Mouse (Mus musculus) liver, postnatal 0 days (tissue): ENCODE results near the gene Ttpal. TPM values are rescaled to one million over a fixed set of nuclear protein-coding genes. Genes with fewer than 3 reads are reported as not detected.

Experiments
- ATAC-seq: fragments of 200-750 bp; cut with Nextera tagmentation; 2 replicates; pipeline ENCODE4 v1.8.0; 2017; ENCODE audit warnings: mild to moderate bottlenecking, moderate library complexity
- DNase-seq: peaks from one replicate; pipeline ENCODE4 v3.0.0-alpha.2; 2016
- H3K27ac ChIP-seq: fragments of 300-500 bp; sonication (generic); 2 replicates; pipeline ENCODE4 v1.5.1; 2014; ENCODE audit warnings: antibody characterized with exemption, moderate library complexity, mild to moderate bottlenecking, low read depth
- H3K27me3 ChIP-seq: fragments of 300-500 bp; sonication (generic); 2 replicates; pipeline ENCODE4 v1.6.1; 2014; ENCODE audit warnings: low read length, control low read depth, mixed read lengths; ENCODE audit not compliant: insufficient read depth
- H3K36me3 ChIP-seq: fragments of 300-500 bp; sonication (generic); replicated peaks from 2 replicates; pipeline ENCODE4 v1.6.1; 2014; ENCODE audit warnings: mild to moderate bottlenecking, control low read depth, low read length, moderate library complexity, mixed read lengths; ENCODE audit not compliant: insufficient read depth
- H3K4me1 ChIP-seq: fragments of 300-500 bp; sonication (generic); 2 replicates; pipeline ENCODE4 v1.6.1; 2014; ENCODE audit warnings: antibody characterized with exemption, mild to moderate bottlenecking, control low read depth; ENCODE audit not compliant: insufficient read depth
- H3K4me2 ChIP-seq: fragments of 300-500 bp; sonication (generic); 2 replicates; pipeline ENCODE4 v1.6.1; 2014; ENCODE audit warnings: low read depth, mild to moderate bottlenecking, low read length, moderate library complexity, mixed read lengths
- H3K4me3 ChIP-seq: fragments of 300-500 bp; sonication (generic); 2 replicates; pipeline ENCODE4 v1.5.1; 2014; ENCODE audit warnings: low read depth, low read length
- H3K9ac ChIP-seq: fragments of 300-500 bp; sonication (generic); replicated peaks from 2 replicates; pipeline ENCODE4 v1.6.1; 2014; ENCODE audit warnings: mild to moderate bottlenecking, moderate library complexity
- H3K9me3 ChIP-seq: fragments of 300-500 bp; sonication (generic); 2 replicates; pipeline ENCODE4 v1.6.1; 2016; ENCODE audit warnings: mild to moderate bottlenecking, control low read depth, low read length, mixed read lengths
- CTCF ChIP-seq: sonication (generic); IDR thresholded peaks from 2 replicates; pipeline ENCODE4 v1.5.1; 2016; ENCODE audit warnings: antibody characterized with exemption, low read depth
- EP300 ChIP-seq: IDR thresholded peaks from 2 replicates; pipeline ENCODE4 v1.6.1; 2016; ENCODE audit warnings: antibody characterized with exemption, low read depth, mild to moderate bottlenecking
- WGBS: fragments of 180-500 bp; shearing (Covaris S2); extraction: QIAGEN DNeasy Blood & Tissue Kit; methylation state at CpG from one replicate; pipeline ENCODE4 v1.1.7; 2014; ENCODE audit not compliant: insufficient replicate concordance; 5-methylcytosine and 5-hydroxymethylcytosine counted together
- polyA plus RNA-seq: library from polyadenylated mRNA; unstranded; fragments of >200 nt; fragmentation: Nextera tagmentation; extraction: Ambion mirVana; gene quantifications from 2 replicates; pipeline ENCODE4 v1.2.1, GENCODE M21; 2015

Gene Ttpal
- polyA plus RNA-seq, 1 experiment from 2014 or later = 9.5 TPM

- peaks cover 45% of the 10 kb centered on the region for H3K4me1 ChIP-seq
- 31% methylated on average over 30 of the region's 30 CpGs for WGBS
- no peaks in the 10 kb centered on the region for H3K27me3 ChIP-seq
- peak overlapping the region; percentile 96 for H3K9ac ChIP-seq
- peak overlapping the region; percentile 81 for H3K4me3 ChIP-seq
- peak overlapping the region; percentile 100 for H3K27ac ChIP-seq
- TF ChIP-seq EP300 (peak; percentile 100), CTCF (0 out of 2 replicates have a peak, but pooled peaks have one; percentile 1)
- H3K4me2 ChIP-seq = peak overlapping the region; percentile 73
- ATAC-seq (peak; percentile 74), DNase-seq (peak; percentile 91)
- no peaks in the 10 kb centered on the region for H3K9me3 ChIP-seq
- H3K36me3 ChIP-seq = peaks cover 37% of the 10 kb centered on the region
Observed at GRCm38 (mm10) chr2:163642685-163643575, 40.8 kb downstream of the Ttpal start.

DNA sequence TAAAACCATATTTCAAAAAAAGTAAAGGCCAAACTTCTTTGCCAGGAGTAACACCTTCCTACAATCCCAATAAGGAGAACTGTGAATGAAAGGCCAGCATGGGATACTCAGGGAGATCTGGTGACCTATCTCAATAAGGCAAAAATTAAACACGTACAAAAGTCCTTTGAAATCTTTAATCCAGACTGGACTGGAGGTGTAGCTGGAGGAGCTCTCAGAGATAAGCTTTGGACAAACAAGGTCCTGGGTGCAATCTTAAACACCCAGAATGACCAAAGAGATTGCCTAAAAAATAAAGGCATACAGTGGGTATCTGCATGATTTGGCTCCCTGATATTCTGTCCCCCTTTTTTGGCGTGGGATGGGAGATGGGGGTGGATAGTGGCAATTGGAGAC, 41.5 kb downstream of the Ttpal start:
- Histone ChIP-seq H3K27me3 (no peaks in the 10 kb centered on the region), H3K36me3 (peaks cover 31% of the 10 kb centered on the region), H3K4me1 (peaks cover 39% of the 10 kb centered on the region), H3K4me3 (peak overlapping the region; percentile 81), H3K9me3 (no peaks in the 10 kb centered on the region), H3K4me2 (peak overlapping the region; percentile 73), H3K27ac (peak overlapping the region; percentile 100), H3K9ac (peak overlapping the region; percentile 96)
- peak; percentile 40; the same call in 1 of the 2 replicates for TF ChIP-seq EP300
- TF ChIP-seq CTCF = no peak
- WGBS = 16% methylated on average over 2 of the region's 2 CpGs
- no peak for DNase-seq
- no peak for ATAC-seq

GRCm38 (mm10) chr2:163644047-163644446, 41.9 kb downstream of the Ttpal start:
- H3K27me3 ChIP-seq = no peaks in the 10 kb centered on the region
- H3K4me3 ChIP-seq = peak overlapping the region; percentile 81
- peak; percentile 45 for TF ChIP-seq CTCF
- TF ChIP-seq EP300 = no peak
- peak overlapping the region; percentile 100 for H3K27ac ChIP-seq
- peak overlapping the region; percentile 73 for H3K4me2 ChIP-seq
- H3K36me3 ChIP-seq = peaks cover 26% of the 10 kb centered on the region
- WGBS = 1% methylated on average over 4 of the region's 4 CpGs
- ATAC-seq (no peak), DNase-seq (no peak)
- no peaks in the 10 kb centered on the region for H3K9me3 ChIP-seq
- peak overlapping the region; percentile 96 for H3K9ac ChIP-seq
- H3K4me1 ChIP-seq = peaks cover 35% of the 10 kb centered on the region

DNA sequence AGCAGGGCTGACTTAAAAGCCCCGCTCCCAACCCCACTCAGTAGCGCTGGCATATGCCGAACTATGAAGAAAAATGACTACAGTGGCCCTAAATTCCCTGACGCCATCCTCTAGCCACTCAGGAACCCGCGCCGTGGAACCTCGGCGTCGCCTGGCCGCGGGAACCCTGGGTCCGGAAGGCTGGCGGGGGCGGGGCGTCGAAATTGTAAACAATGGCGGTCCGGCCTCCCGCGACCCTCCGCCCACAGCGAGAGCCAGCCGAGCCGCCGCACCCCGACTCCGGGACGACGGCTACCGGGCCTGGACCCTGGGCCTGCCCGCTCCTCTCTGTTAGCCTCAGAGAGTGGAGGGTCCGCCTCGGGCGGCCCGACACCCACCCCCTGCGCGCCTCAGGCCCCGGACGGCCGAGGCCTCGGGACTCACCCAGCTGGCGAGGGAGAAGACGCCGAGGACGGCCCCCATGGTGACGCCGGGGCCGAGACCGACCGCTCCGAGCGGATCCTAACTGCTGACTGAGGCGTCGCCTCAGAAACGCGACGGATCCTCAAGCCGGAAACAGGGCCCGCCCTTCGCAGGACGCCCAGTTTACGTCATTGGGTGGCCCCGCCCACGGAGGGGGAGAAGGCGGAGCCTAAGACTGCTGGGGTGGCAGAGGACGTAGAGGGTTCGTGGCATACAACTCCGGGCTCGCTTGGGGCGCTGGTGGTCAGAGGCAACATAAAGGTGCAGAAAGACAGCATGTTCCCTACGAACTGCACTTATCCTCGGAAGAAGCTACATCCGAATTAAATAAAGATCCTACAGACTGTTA, 42.7 kb downstream of the Ttpal start, which contains the start of gene Serinc3:
Gene Serinc3, minus strand, starts transcription at position 557 of the 811 bp plus-strand sequence.
- under 1% methylated on average over 68 of the region's 74 CpGs for WGBS
- peak; percentile 100 for DNase-seq
- Histone ChIP-seq H3K9ac (peak within 1 kb of the TSS; percentile 96), H3K4me3 (peak within 1 kb of the TSS; percentile 81), H3K27me3 (no peaks in the 10 kb centered on the region), H3K27ac (peak within 1 kb of the TSS; percentile 100), H3K9me3 (no peaks in the 10 kb centered on the region), H3K36me3 (peaks cover 19% of the 10 kb centered on the region), H3K4me1 (peaks cover 29% of the 10 kb centered on the region), H3K4me2 (peak within 1 kb of the TSS; percentile 73)
- TF ChIP-seq EP300 (peak; percentile 34; the same call in 1 of the 2 replicates), CTCF (peak; percentile 75)
- peak; percentile 88 for ATAC-seq

DNA sequence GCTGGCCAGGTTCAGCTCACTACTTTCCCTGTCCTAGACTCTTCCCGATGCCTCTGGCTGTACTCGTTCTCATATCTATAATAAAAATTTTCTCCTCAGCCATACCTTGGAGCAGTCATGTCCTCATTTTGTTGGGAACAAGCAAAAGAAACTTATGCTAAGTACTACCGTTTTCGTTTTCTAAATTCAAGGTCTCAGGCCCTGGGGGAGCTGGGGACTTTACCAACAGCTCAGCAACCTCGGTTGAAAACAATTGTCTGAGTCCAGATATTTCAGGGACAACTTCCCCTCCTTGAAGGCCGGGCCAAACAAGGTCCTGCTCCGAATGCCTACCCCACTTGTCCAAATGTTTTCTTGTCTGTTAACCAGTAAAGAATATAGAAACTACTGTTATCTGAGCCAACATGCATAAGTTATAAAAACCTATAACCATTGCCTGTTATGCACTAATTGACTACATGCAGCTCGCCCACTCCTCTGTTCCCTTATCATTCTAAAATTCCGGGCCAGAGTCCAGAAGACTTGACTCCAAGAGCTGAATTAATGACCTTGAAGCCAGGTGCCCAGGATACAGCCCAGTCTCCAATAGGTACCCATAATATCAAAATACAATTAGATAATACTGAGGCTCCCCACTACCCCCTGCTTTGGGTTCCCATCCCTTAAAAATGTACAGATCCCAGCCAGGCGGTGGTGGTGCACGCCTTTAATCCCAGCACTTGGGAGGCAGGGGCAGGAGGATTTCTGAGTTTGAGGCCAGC, 43.8 kb downstream of the Ttpal start:
- no peaks in the 10 kb centered on the region for H3K27me3 ChIP-seq
- 43% methylated on average over 11 of the region's 11 CpGs for WGBS
- DNase-seq = no peak
- peaks cover 8% of the 10 kb centered on the region; the same call in 1 of the 2 replicates for H3K36me3 ChIP-seq
- H3K4me1 ChIP-seq = peaks cover 19% of the 10 kb centered on the region
- peaks cover 5% of the 10 kb centered on the region; the same call in 1 of the 2 replicates for H3K9me3 ChIP-seq
- H3K4me3 ChIP-seq = peak overlapping the region; percentile 81
- peak overlapping the region; percentile 56 for H3K4me2 ChIP-seq
- ATAC-seq = no peak
- TF ChIP-seq CTCF (no peak), EP300 (no peak)
- H3K9ac ChIP-seq = peak overlapping the region; percentile 42
- peak overlapping the region; percentile 100 for H3K27ac ChIP-seq
